8 mouse cellular contexts compared by ENCODE assay signal in genomic region chr13:101718744-101719143, GRCm38 (mm10). TPM values are rescaled to one million over a fixed set of nuclear protein-coding genes. Genes with fewer than 3 reads are reported as not detected.
DNase-seq lines count a peak whose midpoint lies in the region; ATAC-seq and TF ChIP-seq lines count a peak whose summit lies in the region.

No protein-coding gene starts in this region.

- TF ChIP-seq CTCF in stomach, postnatal 0 days (IDR thresholded peaks at IDR 0.05; ENCODE audit: low read depth), result no peak

- no peak overlapping the region for H3K9ac ChIP-seq in heart, embryonic 13.5 days
- H3K9ac ChIP-seq in neural tube, embryonic 12.5 days, result no peak overlapping the region
- H3K9ac ChIP-seq in liver, embryonic 11.5 days (ENCODE audit: low read depth, low read length), result no peak overlapping the region
- H3K9ac ChIP-seq in stomach, postnatal 0 days (ENCODE audit: low read length), result no peak overlapping the region

- 71% methylated on average over 7 of the region's 7 CpGs for WGBS in heart, embryonic 13.5 days
- 45% methylated on average over 7 of the region's 7 CpGs for WGBS in neural tube, embryonic 12.5 days
- 71% methylated on average over 7 of the region's 7 CpGs for WGBS in liver, embryonic 11.5 days
- WGBS in stomach, postnatal 0 days, result 51% methylated on average over 7 of the region's 7 CpGs

- peaks cover 36% of the 10 kb centered on the region for H3K4me1 ChIP-seq in heart, embryonic 13.5 days
- peaks cover 8% of the 10 kb centered on the region; the same call in 1 of the 2 replicates for H3K4me1 ChIP-seq in neural tube, embryonic 12.5 days
- H3K4me1 ChIP-seq in liver, embryonic 11.5 days (replicated peaks; ENCODE audit: control insufficient read depth, insufficient read depth, low read length), result peaks cover 7% of the 10 kb centered on the region
- H3K4me1 ChIP-seq in stomach, postnatal 0 days (replicated peaks; ENCODE audit: control insufficient read depth, insufficient read depth), result no peaks in the 10 kb centered on the region; the same call in none of the 2 replicates

- H3K9me3 ChIP-seq in heart, embryonic 13.5 days, result no peaks in the 10 kb centered on the region
- H3K9me3 ChIP-seq in neural tube, embryonic 12.5 days, result no peaks in the 10 kb centered on the region
- no peaks in the 10 kb centered on the region for H3K9me3 ChIP-seq in liver, embryonic 11.5 days (ENCODE audit: control insufficient read depth, low read length)
- H3K9me3 ChIP-seq in stomach, postnatal 0 days (ENCODE audit: control insufficient read depth, low read length), result no peaks in the 10 kb centered on the region

- H3K4me3 ChIP-seq in heart, embryonic 13.5 days, result peak overlapping the region; percentile 38; the same call in 1 of the 2 replicates
- H3K4me3 ChIP-seq in neural tube, embryonic 12.5 days, result no peak overlapping the region
- H3K4me3 ChIP-seq in liver, embryonic 11.5 days (ENCODE audit: low read depth, low read length), result no peak overlapping the region
- no peak overlapping the region for H3K4me3 ChIP-seq in stomach, postnatal 0 days (ENCODE audit: low read depth, low read length)

- H3K27me3 ChIP-seq in heart, embryonic 13.5 days (replicated peaks), result no peaks in the 10 kb centered on the region
- no peaks in the 10 kb centered on the region for H3K27me3 ChIP-seq in neural tube, embryonic 12.5 days (replicated peaks)
- H3K27me3 ChIP-seq in liver, embryonic 11.5 days (replicated peaks; ENCODE audit: control insufficient read depth, insufficient read depth, low read length), result no peaks in the 10 kb centered on the region
- no peaks in the 10 kb centered on the region for H3K27me3 ChIP-seq in stomach, postnatal 0 days (ENCODE audit: control insufficient read depth, insufficient read depth, low read length)

- DNase-seq in heart, postnatal 14 days, result no peak
- DNase-seq in neural tube, embryonic 10.5 days (ENCODE audit: extremely low spot score, low spot score), result no peak
- DNase-seq in liver, embryonic 11.5 days (ENCODE audit: low spot score), result no peak
- DNase-seq in stomach, postnatal 0 days (ENCODE audit: low spot score), result no peak
- DNase-seq in cerebellum, adult 9-11 months, result no peak
- no peak for DNase-seq in T-cell, adult 2 months (ENCODE audit: low spot score)

- H3K4me2 ChIP-seq in heart, embryonic 13.5 days, result peak overlapping the region; percentile 67
- peak overlapping the region; percentile 43 for H3K4me2 ChIP-seq in neural tube, embryonic 12.5 days (replicated peaks)
- peak overlapping the region; percentile 59 for H3K4me2 ChIP-seq in liver, embryonic 11.5 days
- peak overlapping the region; percentile 12; the same call in 1 of the 2 replicates for H3K4me2 ChIP-seq in stomach, postnatal 0 days (replicated peaks; ENCODE audit: low read depth)

- no peak for ATAC-seq in heart, embryonic 13.5 days (ENCODE audit: extremely low read depth, insufficient number of reproducible peaks, low FRiP score, low TSS enrichment)
- ATAC-seq in neural tube, embryonic 12.5 days (ENCODE audit: low FRiP score, low read depth), result no peak
- ATAC-seq in liver, embryonic 11.5 days (replicated peaks; ENCODE audit: low FRiP score), result no peak
- no peak for ATAC-seq in stomach, postnatal 0 days (ENCODE audit: low FRiP score, low TSS enrichment)

- peak overlapping the region; percentile 33 for H3K27ac ChIP-seq in heart, embryonic 13.5 days (replicated peaks)
- no peak overlapping the region for H3K27ac ChIP-seq in neural tube, embryonic 12.5 days
- no peak overlapping the region for H3K27ac ChIP-seq in liver, embryonic 11.5 days (ENCODE audit: low read depth, low read length)
- H3K27ac ChIP-seq in stomach, postnatal 0 days (replicated peaks), result peak overlapping the region; percentile 85

- H3K36me3 ChIP-seq in heart, embryonic 13.5 days, result no peaks in the 10 kb centered on the region
- no peaks in the 10 kb centered on the region for H3K36me3 ChIP-seq in neural tube, embryonic 12.5 days
- H3K36me3 ChIP-seq in liver, embryonic 11.5 days (ENCODE audit: control insufficient read depth, insufficient read depth, low read length), result no peaks in the 10 kb centered on the region
- H3K36me3 ChIP-seq in stomach, postnatal 0 days (ENCODE audit: control insufficient read depth, insufficient read depth, low read length), result 0 out of 2 replicates have a peak, but pooled peaks cover 3% of the 10 kb centered on the region

- no peak for TF ChIP-seq EP300 in stomach, postnatal 0 days (optimal IDR thresholded peaks at IDR 0.05)

- intact Hi-C loops in heart, postnatal 14 days (cut with DNase I), result no loop called here

RNA-seq across cellular contexts. Expression of gene Pik3r1, which starts 49.3 kb away (rescaled TPM):
- 13.3 and 15.5 TPM in 2 replicates for polyA plus RNA-seq in heart, embryonic 13.5 days (2015; fragmentation: Nextera tagmentation; extraction: Ambion mirVana)
- total RNA-seq in heart, postnatal 14 days (2021), result 100 to 1,000 TPM in 1 of 2 experiments, 10 to 100 TPM in 1; 99.1 to 106 TPM
- polyA plus RNA-seq in neural tube, embryonic 12.5 days (2016; fragmentation: Nextera tagmentation; extraction: Ambion mirVana), result 36.9 and 40.5 TPM in 2 replicates
- 18.7 and 21.5 TPM in 2 replicates for polyA plus RNA-seq in liver, embryonic 11.5 days (2014; fragmentation: Nextera tagmentation; extraction: Ambion mirVana)
- 36.0 and 44.6 TPM in 2 replicates for polyA plus RNA-seq in stomach, postnatal 0 days (2015; fragmentation: Nextera tagmentation; extraction: Ambion mirVana)

Comparison
In these comparisons a context has a peak if more than half of its experiments do, and no peak if none do; other contexts are left out.
1. H3K27ac ChIP-seq: peak in heart, embryonic 13.5 days (single experiment) and stomach, postnatal 0 days (single experiment); none in neural tube, embryonic 12.5 days (single experiment) and liver, embryonic 11.5 days (single experiment).
2. H3K4me2 ChIP-seq: peak in every context shown above with its lines; median percentile 67 in heart, embryonic 13.5 days; 59 in liver, embryonic 11.5 days; 43 in neural tube, embryonic 12.5 days; 12 in stomach, postnatal 0 days.